Mouse (Mus musculus) neural tube, embryonic 11.5 days (tissue): Measurements from ENCODE around the gene Hist2h2aa2. TPM values are rescaled to one million over a fixed set of nuclear protein-coding genes. Genes with fewer than 3 reads are reported as not detected.
A peak's percentile ranks its signal among the peaks of the same experiment; 100 is the strongest.

Source experiments
- ATAC-seq: fragments of 200-750 bp; cut with Nextera tagmentation; 2 replicates; pipeline ENCODE4 v1.8.0; 2017; ENCODE audit warnings: moderate number of reproducible peaks, mild to moderate bottlenecking, moderate TSS enrichment, moderate library complexity; ENCODE audit not compliant: insufficient read depth, low FRiP score, low TSS enrichment
- DNase-seq: peaks from one replicate; pipeline ENCODE4 v3.0.0-alpha.2; 2015; ENCODE audit warnings: low spot score
- H3K27ac ChIP-seq: fragments of 300-500 bp; sonication (generic); 2 replicates; pipeline ENCODE4 v1.5.1; 2014; ENCODE audit warnings: low read depth, mild to moderate bottlenecking, low read length
- H3K27me3 ChIP-seq: fragments of 300-500 bp; sonication (generic); 2 replicates; pipeline ENCODE4 v1.6.1; 2014; ENCODE audit warnings: mild to moderate bottlenecking, low read length, mixed read lengths; ENCODE audit not compliant: control insufficient read depth, insufficient read depth
- H3K36me3 ChIP-seq: fragments of 300-500 bp; sonication (generic); 2 replicates; pipeline ENCODE4 v1.6.1; 2014; ENCODE audit warnings: mild to moderate bottlenecking, low read length, moderate library complexity, mixed read lengths; ENCODE audit not compliant: control insufficient read depth, insufficient read depth
- H3K4me1 ChIP-seq: fragments of 300-500 bp; sonication (generic); 2 replicates; pipeline ENCODE4 v1.6.1; 2014; ENCODE audit warnings: low read length, mixed read lengths; ENCODE audit not compliant: control insufficient read depth, insufficient read depth
- H3K4me2 ChIP-seq: fragments of 300-500 bp; sonication (generic); 2 replicates; pipeline ENCODE4 v1.6.1; 2014; ENCODE audit warnings: low read depth, mild to moderate bottlenecking, moderate library complexity
- H3K4me3 ChIP-seq: fragments of 300-500 bp; sonication (generic); 2 replicates; pipeline ENCODE4 v1.5.1; 2014; ENCODE audit warnings: low read depth, low read length
- H3K9ac ChIP-seq: fragments of 300-500 bp; sonication (generic); 2 replicates; pipeline ENCODE4 v1.6.1; 2014; ENCODE audit warnings: mild to moderate bottlenecking, low read length
- H3K9me3 ChIP-seq: fragments of 300-500 bp; sonication (generic); 2 replicates; pipeline ENCODE4 v1.6.1; 2016; ENCODE audit warnings: low read length; ENCODE audit not compliant: control insufficient read depth
- WGBS: fragments of 180-500 bp; shearing (Covaris S2); extraction: QIAGEN DNeasy Blood & Tissue Kit; methylation state at CpG from one replicate; pipeline ENCODE4 v1.1.7; 2014; 5-methylcytosine and 5-hydroxymethylcytosine counted together
- polyA plus RNA-seq: library from polyadenylated mRNA; unstranded; fragments of >200 nt; fragmentation: Nextera tagmentation; extraction: Ambion mirVana; gene quantifications from 2 replicates; pipeline ENCODE4 v1.2.1, GENCODE M21; 2014

Hist2h2aa2 gene
- polyA plus RNA-seq, 1 experiment from 2014 or later: 24.5 TPM

- no peaks in the 10 kb centered on the region for H3K36me3 ChIP-seq
- H3K27ac ChIP-seq: no peak overlapping the region
- no peaks in the 10 kb centered on the region for H3K27me3 ChIP-seq
- H3K4me2 ChIP-seq: no peak overlapping the region
- no peak overlapping the region for H3K4me3 ChIP-seq
- no peaks in the 10 kb centered on the region for H3K9me3 ChIP-seq
- H3K4me1 ChIP-seq: no peaks in the 10 kb centered on the region
- ATAC-seq (no peak), DNase-seq (no peak)
- H3K9ac ChIP-seq: no peak overlapping the region
- 76% methylated on average over 2 of the region's 2 CpGs for WGBS
Measured at GRCm38 (mm10) chr3:96231758-96232120, 8.3 kb downstream of the Hist2h2aa2 start.

- Histone ChIP-seq H3K27me3 (no peaks in the 10 kb centered on the region), H3K36me3 (no peaks in the 10 kb centered on the region), H3K9ac (no peak overlapping the region), H3K4me3 (no peak overlapping the region), H3K9me3 (no peaks in the 10 kb centered on the region), H3K4me1 (no peaks in the 10 kb centered on the region), H3K27ac (no peak overlapping the region), H3K4me2 (no peak overlapping the region)
- 77% methylated on average over 4 of the region's 4 CpGs for WGBS
- DNase-seq (no peak), ATAC-seq (no peak)
Measured at GRCm38 (mm10) chr3:96230910-96231757, 8.9 kb downstream of the Hist2h2aa2 start.

GRCm38 (mm10) chr3:96230404-96230803 lies 9.7 kb downstream of the Hist2h2aa2 start:
- Histone ChIP-seq H3K4me1 (no peaks in the 10 kb centered on the region), H3K36me3 (no peaks in the 10 kb centered on the region), H3K4me2 (no peak overlapping the region), H3K27ac (no peak overlapping the region), H3K9me3 (no peaks in the 10 kb centered on the region), H3K27me3 (no peaks in the 10 kb centered on the region), H3K9ac (no peak overlapping the region), H3K4me3 (no peak overlapping the region)
- ATAC-seq (no peak), DNase-seq (no peak)
- 80% methylated on average over 2 of the region's 2 CpGs for WGBS

GRCm38 (mm10) chr3:96228828-96229227 lies 11.2 kb downstream of the Hist2h2aa2 start:
- Histone ChIP-seq H3K9ac (no peak overlapping the region), H3K36me3 (no peaks in the 10 kb centered on the region), H3K4me2 (no peak overlapping the region), H3K4me3 (no peak overlapping the region), H3K27ac (no peak overlapping the region), H3K9me3 (no peaks in the 10 kb centered on the region), H3K4me1 (no peaks in the 10 kb centered on the region), H3K27me3 (no peaks in the 10 kb centered on the region)
- 77% methylated on average over 2 of the region's 2 CpGs for WGBS
- ATAC-seq (no peak), DNase-seq (no peak)

GRCm38 (mm10) chr3:96226695-96227648 lies 13.1 kb downstream of the Hist2h2aa2 start:
- no peaks in the 10 kb centered on the region for H3K36me3 ChIP-seq
- DNase-seq (no peak), ATAC-seq (no peak)
- H3K27ac ChIP-seq: no peak overlapping the region
- peaks cover 11% of the 10 kb centered on the region for H3K4me1 ChIP-seq
- WGBS: 74% methylated on average over 8 of the region's 8 CpGs
- no peak overlapping the region for H3K4me2 ChIP-seq
- no peaks in the 10 kb centered on the region for H3K9me3 ChIP-seq
- H3K4me3 ChIP-seq: no peak overlapping the region
- H3K9ac ChIP-seq: no peak overlapping the region
- H3K27me3 ChIP-seq: no peaks in the 10 kb centered on the region

- peaks cover 18% of the 10 kb centered on the region for H3K4me1 ChIP-seq
- ATAC-seq (no peak), DNase-seq (no peak)
- H3K27me3 ChIP-seq: no peaks in the 10 kb centered on the region
- no peak overlapping the region for H3K9ac ChIP-seq
- 31% methylated on average over 2 of the region's 2 CpGs for WGBS
- H3K36me3 ChIP-seq: no peaks in the 10 kb centered on the region
- 0 out of 2 replicates have a peak overlapping the region, but pooled peaks have one; percentile 2 for H3K4me2 ChIP-seq
- no peaks in the 10 kb centered on the region for H3K9me3 ChIP-seq
- H3K4me3 ChIP-seq: no peak overlapping the region; the same call in 1 of the 2 replicates
- no peak overlapping the region for H3K27ac ChIP-seq
Measured at GRCm38 (mm10) chr3:96225421-96225820, 14.7 kb downstream of the Hist2h2aa2 start.

GRCm38 (mm10) chr3:96222774-96223173 lies 17.3 kb downstream of the Hist2h2aa2 start:
- DNase-seq (no peak), ATAC-seq (no peak)
- no peaks in the 10 kb centered on the region for H3K9me3 ChIP-seq
- H3K27me3 ChIP-seq: no peaks in the 10 kb centered on the region
- 95% methylated on average over 4 of the region's 4 CpGs for WGBS
- no peak overlapping the region for H3K4me3 ChIP-seq
- H3K36me3 ChIP-seq: no peaks in the 10 kb centered on the region
- H3K4me2 ChIP-seq: peak overlapping the region; percentile 14; the same call in 1 of the 2 replicates
- no peak overlapping the region for H3K9ac ChIP-seq
- H3K27ac ChIP-seq: no peak overlapping the region
- H3K4me1 ChIP-seq: peaks cover 20% of the 10 kb centered on the region

- WGBS: 26% methylated on average over 9 of the region's 9 CpGs
- Histone ChIP-seq H3K4me1 (peaks cover 20% of the 10 kb centered on the region), H3K9ac (peak overlapping the region; percentile 71), H3K27ac (peak overlapping the region; percentile 97), H3K36me3 (no peaks in the 10 kb centered on the region), H3K4me2 (peak overlapping the region; percentile 61), H3K27me3 (no peaks in the 10 kb centered on the region), H3K4me3 (peak overlapping the region; percentile 47), H3K9me3 (no peaks in the 10 kb centered on the region)
- DNase-seq (no peak), ATAC-seq (no peak)
Measured at GRCm38 (mm10) chr3:96221640-96222038, 18.4 kb downstream of the Hist2h2aa2 start.
